Mouse (Mus musculus): Measurements from ENCODE around the gene Dlgap4.

DNA sequence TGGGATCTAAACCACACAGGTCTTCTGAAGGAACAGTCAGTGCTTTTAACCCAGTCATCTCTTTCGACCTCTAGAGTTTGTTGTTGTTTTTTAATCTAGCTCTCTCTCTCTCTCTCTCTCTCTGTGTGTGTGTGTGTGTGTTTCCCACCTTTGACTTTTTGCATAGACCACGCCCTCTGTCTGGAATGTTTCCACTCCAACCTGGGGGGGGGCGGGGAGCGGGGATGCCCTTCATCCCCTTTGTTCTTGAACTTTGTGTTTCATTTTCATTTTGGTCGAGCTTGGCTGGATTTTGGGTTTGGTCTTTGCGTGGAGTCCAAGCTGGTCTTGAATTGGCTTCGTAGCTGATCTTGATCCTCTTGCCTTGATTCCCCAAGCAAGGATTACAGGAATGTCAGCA is 10.9 kb upstream of the Dlgap4 start:
- TF ChIP-seq GATA1 (IDR thresholded peaks at IDR 0.05; ENCODE audit: borderline replicate concordance, low read length), result no peak
- TF ChIP-seq TAL1 (conservative IDR thresholded peaks at IDR 0.05; ENCODE audit: low read depth, low read length), result no peak
- no peak for TF ChIP-seq CTCF (IDR thresholded peaks at IDR 0.05; ENCODE audit: low read depth, low read length)
- TF ChIP-seq POLR2AphosphoS5 (IDR thresholded peaks at IDR 0.05; ENCODE audit: insufficient replicate concordance, low read depth, low read length), result no peak

Measured in G1E (cell line).